Mouse (Mus musculus) megakaryocyte, embryonic 14.5 days (primary cell): ENCODE data around the gene Mrpl3.

ENCODE experiments used
- FLI1 ChIP-seq: IDR thresholded peaks from 2 replicates; pipeline ENCODE4 v1.6.1; 2012; ENCODE audit warnings: low read length, inconsistent platforms, mixed read lengths
- GATA1 ChIP-seq: IDR thresholded peaks from 3 replicates; pipeline ENCODE4 v1.6.1; 2012; ENCODE audit warnings: mixed read lengths, low read length, inconsistent platforms, borderline replicate concordance

GRCm38 (mm10) chr9:105100807-105101570 is 48.0 kb downstream of the Mrpl3 start:
- TF ChIP-seq GATA1 (no peak), FLI1 (no peak)
